Comparison of ENCODE assay signal across 8 mouse cellular contexts in genomic region chr10:127058161-127058560, GRCm38 (mm10). TPM values are rescaled to one million over a fixed set of nuclear protein-coding genes. Genes with fewer than 3 reads are reported as not detected.
DNase-seq lines count a peak whose midpoint lies in the region; ATAC-seq and TF ChIP-seq lines count a peak whose summit lies in the region.

No protein-coding gene starts in this region.

- H3K27ac ChIP-seq in cerebellum, adult 2 months (ENCODE audit: insufficient read depth, low read length) = no peak overlapping the region
- no peak overlapping the region; the same call in 1 of the 2 replicates for H3K27ac ChIP-seq in forebrain, embryonic 16.5 days (ENCODE audit: low read length)
- no peak overlapping the region for H3K27ac ChIP-seq in hindbrain, embryonic 14.5 days
- H3K27ac ChIP-seq in midbrain, embryonic 10.5 days (replicated peaks) = peak overlapping the region; percentile 97; the same call in 1 of the 2 replicates
- no peak overlapping the region for H3K27ac ChIP-seq in small intestine, adult 2 months (ENCODE audit: insufficient read depth, low read depth, low read length)

- DNase-seq in adrenal gland, adult (ENCODE audit: inconsistent age in 2 of 2, low spot score in 1 of 2) = peak; percentile 82 to 92
- DNase-seq in adrenal gland, adult 8-10 months = no peak
- DNase-seq in cerebellum, adult 2 months = peak; percentile 74 to 83
- DNase-seq in hindbrain, embryonic 14.5 days (ENCODE audit: low spot score) = peak; percentile 82
- peak; percentile 86 for DNase-seq in left cerebral cortex, postnatal 4 days
- peak; percentile 89 for DNase-seq in midbrain, embryonic 10.5 days (ENCODE audit: low spot score)

- no peaks in the 10 kb centered on the region for H3K9me3 ChIP-seq in forebrain, embryonic 16.5 days (ENCODE audit: control insufficient read depth, low read length)
- no peaks in the 10 kb centered on the region for H3K9me3 ChIP-seq in hindbrain, embryonic 14.5 days (ENCODE audit: control insufficient read depth, low read length)
- no peaks in the 10 kb centered on the region for H3K9me3 ChIP-seq in midbrain, embryonic 10.5 days (replicated peaks)

- no peaks in the 10 kb centered on the region; the same call in 1 of the 2 replicates for H3K4me1 ChIP-seq in cerebellum, adult 2 months (ENCODE audit: control insufficient read depth, insufficient read depth, low read length)
- H3K4me1 ChIP-seq in forebrain, embryonic 16.5 days (replicated peaks; ENCODE audit: control insufficient read depth, insufficient read depth, low read length) = peaks cover 37% of the 10 kb centered on the region
- H3K4me1 ChIP-seq in hindbrain, embryonic 14.5 days (replicated peaks; ENCODE audit: control insufficient read depth, insufficient read depth, low read length) = peaks cover 26% of the 10 kb centered on the region
- H3K4me1 ChIP-seq in midbrain, embryonic 10.5 days = peaks cover 55% of the 10 kb centered on the region
- peaks cover 7% of the 10 kb centered on the region for H3K4me1 ChIP-seq in small intestine, adult 2 months (ENCODE audit: control insufficient read depth, insufficient read depth, insufficient read length, low read length)

- peaks cover 14% of the 10 kb centered on the region for H3K36me3 ChIP-seq in forebrain, embryonic 16.5 days (ENCODE audit: control insufficient read depth, insufficient read depth)
- H3K36me3 ChIP-seq in hindbrain, embryonic 14.5 days (replicated peaks; ENCODE audit: control insufficient read depth, insufficient read depth) = peaks cover 49% of the 10 kb centered on the region
- peaks cover 45% of the 10 kb centered on the region for H3K36me3 ChIP-seq in midbrain, embryonic 10.5 days
- peaks cover 6% of the 10 kb centered on the region; the same call in 1 of the 2 replicates for H3K36me3 ChIP-seq in small intestine, adult 2 months (ENCODE audit: control insufficient read depth, insufficient read depth, low read length)

- H3K9ac ChIP-seq in forebrain, embryonic 16.5 days (replicated peaks; ENCODE audit: low read depth, low read length) = peak overlapping the region; percentile 96
- peak overlapping the region; percentile 96 for H3K9ac ChIP-seq in hindbrain, embryonic 14.5 days

- TF ChIP-seq POLR2A in cerebellum, adult 2 months (IDR thresholded peaks at IDR 0.05; ENCODE audit: borderline replicate concordance, insufficient read depth, low read length) = no peak
- peak; percentile 29; the same call in 1 of the 2 replicates for TF ChIP-seq POLR2A in small intestine, adult 2 months (IDR thresholded peaks at IDR 0.05; ENCODE audit: low read depth, low read length)

- H3K4me2 ChIP-seq in forebrain, embryonic 16.5 days (ENCODE audit: low read length) = peak overlapping the region; percentile 83
- peak overlapping the region; percentile 60 for H3K4me2 ChIP-seq in hindbrain, embryonic 14.5 days (replicated peaks)

- peak overlapping the region; percentile 61 for H3K4me3 ChIP-seq in cerebellum, adult 2 months (replicated peaks; ENCODE audit: insufficient read depth, low read depth, low read length)
- peak overlapping the region; percentile 89 for H3K4me3 ChIP-seq in forebrain, embryonic 16.5 days (replicated peaks; ENCODE audit: low read length)
- peak overlapping the region; percentile 90 for H3K4me3 ChIP-seq in hindbrain, embryonic 14.5 days (replicated peaks; ENCODE audit: low read length)
- H3K4me3 ChIP-seq in midbrain, embryonic 10.5 days = peak overlapping the region; percentile 99
- no peak overlapping the region for H3K4me3 ChIP-seq in small intestine, adult 2 months (ENCODE audit: low read depth, low read length)

- ATAC-seq in forebrain, embryonic 16.5 days = peak; percentile 29; the same call in 1 of the 2 replicates
- ATAC-seq in hindbrain, embryonic 14.5 days (ENCODE audit: low FRiP score) = peak; percentile 13; the same call in 1 of the 2 replicates

- WGBS in cerebellum, adult 2 months = under 1% methylated on average over 9 of the region's 9 CpGs
- 0% methylated on average over 9 of the region's 9 CpGs for WGBS in forebrain, embryonic 16.5 days
- 1% methylated on average over 9 of the region's 9 CpGs for WGBS in hindbrain, embryonic 14.5 days
- WGBS in midbrain, embryonic 10.5 days = under 1% methylated on average over 9 of the region's 9 CpGs
- WGBS in small intestine, adult 2 months = 2% methylated on average over 9 of the region's 9 CpGs

- H3K27me3 ChIP-seq in cerebellum, adult 2 months (ENCODE audit: control insufficient read depth, insufficient read depth, low read length) = no peaks in the 10 kb centered on the region
- no peaks in the 10 kb centered on the region for H3K27me3 ChIP-seq in forebrain, embryonic 16.5 days (replicated peaks; ENCODE audit: control insufficient read depth, insufficient read depth, low read length)
- H3K27me3 ChIP-seq in hindbrain, embryonic 14.5 days (ENCODE audit: control insufficient read depth, insufficient read depth, low read length) = no peaks in the 10 kb centered on the region
- peaks cover 36% of the 10 kb centered on the region for H3K27me3 ChIP-seq in midbrain, embryonic 10.5 days (ENCODE audit: low read depth, poor library complexity, severe bottlenecking)
- peaks cover 9% of the 10 kb centered on the region for H3K27me3 ChIP-seq in small intestine, adult 2 months (ENCODE audit: control insufficient read depth, insufficient read depth, low read length)

- peak; percentile 93 for TF ChIP-seq CTCF in cerebellum, adult 2 months (IDR thresholded peaks at IDR 0.05; ENCODE audit: borderline replicate concordance, insufficient read depth, low read depth, low read length)
- peak; percentile 95 for TF ChIP-seq CTCF in small intestine, adult 2 months (IDR thresholded peaks at IDR 0.05; ENCODE audit: extremely low read depth, insufficient read length, insufficient replicate concordance, low read depth, low read length)

- intact Hi-C loops in left cerebral cortex, postnatal 4 days (cut with DNase I) = no loop called here

RNA-seq across cellular contexts. Expression of gene March9, which starts 1.8 kb away (rescaled TPM):
- total RNA-seq in adrenal gland, adult 8-10 months (2022) = 10 to 100 TPM in 2 of 4 experiments, 1 to 10 TPM in 2; 8.9 to 11.3 (median 10.3) TPM
- polyA plus RNA-seq in cerebellum, adult 2 months (2012; rRNA removed) = 11.8 TPM in 2 replicates
- polyA plus RNA-seq in forebrain, embryonic 16.5 days (2015; fragmentation: Nextera tagmentation; extraction: Ambion mirVana) = 5.3 and 6.6 TPM in 2 replicates
- 12.0 and 12.9 TPM in 2 replicates for polyA plus RNA-seq in hindbrain, embryonic 14.5 days (2014; fragmentation: Nextera tagmentation; extraction: Ambion mirVana)
- total RNA-seq in left cerebral cortex, postnatal 4 days (2021) = 10 to 100 TPM; 75.1 to 76.5 TPM
- polyA plus RNA-seq in midbrain, embryonic 10.5 days (2016; fragmentation: Nextera tagmentation; extraction: Ambion mirVana) = 1.3 and 1.7 TPM in 2 replicates
- 1.9 and 6.9 TPM in 2 replicates for polyA plus RNA-seq in small intestine, adult 2 months (2012; rRNA removed)

RNA-seq across cellular contexts. Expression of gene Cdk4, which starts 5.2 kb away (rescaled TPM):
- total RNA-seq in adrenal gland, adult 8-10 months (2022) = 100 to 1,000 TPM; 197 to 246 (median 230) TPM
- 141 and 143 TPM in 2 replicates for polyA plus RNA-seq in cerebellum, adult 2 months (2012; rRNA removed)
- 1,494 and 1,664 TPM in 2 replicates for polyA plus RNA-seq in forebrain, embryonic 16.5 days (2015; fragmentation: Nextera tagmentation; extraction: Ambion mirVana)
- 764 and 784 TPM in 2 replicates for polyA plus RNA-seq in hindbrain, embryonic 14.5 days (2014; fragmentation: Nextera tagmentation; extraction: Ambion mirVana)
- total RNA-seq in left cerebral cortex, postnatal 4 days (2021) = 100 to 1,000 TPM; 211 to 221 TPM
- polyA plus RNA-seq in midbrain, embryonic 10.5 days (2016; fragmentation: Nextera tagmentation; extraction: Ambion mirVana) = 2,811 and 2,916 TPM in 2 replicates
- polyA plus RNA-seq in small intestine, adult 2 months (2012; rRNA removed) = 57.6 and 108 TPM in 2 replicates

RNA-seq across cellular contexts. Expression of gene Cyp27b1, which starts 10.1 kb away (rescaled TPM):
- under 1 TPM; 0.41 to 0.83 (median 0.53) TPM for total RNA-seq in adrenal gland, adult 8-10 months (2022)
- polyA plus RNA-seq in cerebellum, adult 2 months (2012; rRNA removed) = 0.19 and 0.29 TPM in 2 replicates
- 0.20 and 0.26 TPM in 2 replicates for polyA plus RNA-seq in forebrain, embryonic 16.5 days (2015; fragmentation: Nextera tagmentation; extraction: Ambion mirVana)
- polyA plus RNA-seq in hindbrain, embryonic 14.5 days (2014; fragmentation: Nextera tagmentation; extraction: Ambion mirVana) = 0.08 TPM in 1 of 2 replicates, not detected in the other
- under 1 TPM; 0.70 to 0.84 TPM for total RNA-seq in left cerebral cortex, postnatal 4 days (2021)
- polyA plus RNA-seq in midbrain, embryonic 10.5 days (2016; fragmentation: Nextera tagmentation; extraction: Ambion mirVana) = 0.07 and 0.22 TPM in 2 replicates
- 0.22 and 0.29 TPM in 2 replicates for polyA plus RNA-seq in small intestine, adult 2 months (2012; rRNA removed)

RNA-seq across cellular contexts. Expression of gene Tspan31, which starts 11.9 kb away (rescaled TPM):
- 100 to 1,000 TPM; 120 to 138 (median 128) TPM for total RNA-seq in adrenal gland, adult 8-10 months (2022)
- 81.6 and 84.6 TPM in 2 replicates for polyA plus RNA-seq in cerebellum, adult 2 months (2012; rRNA removed)
- 119 and 120 TPM in 2 replicates for polyA plus RNA-seq in forebrain, embryonic 16.5 days (2015; fragmentation: Nextera tagmentation; extraction: Ambion mirVana)
- 54.4 and 83.3 TPM in 2 replicates for polyA plus RNA-seq in hindbrain, embryonic 14.5 days (2014; fragmentation: Nextera tagmentation; extraction: Ambion mirVana)
- 10 to 100 TPM; 49.9 to 54.4 TPM for total RNA-seq in left cerebral cortex, postnatal 4 days (2021)
- polyA plus RNA-seq in midbrain, embryonic 10.5 days (2016; fragmentation: Nextera tagmentation; extraction: Ambion mirVana) = 197 and 208 TPM in 2 replicates
- polyA plus RNA-seq in small intestine, adult 2 months (2012; rRNA removed) = 36.1 and 48.9 TPM in 2 replicates

RNA-seq across cellular contexts. Expression of gene Eef1akmt3, which starts 16.8 kb away (rescaled TPM):
- under 1 TPM; 0.12 to 0.66 (median 0.37) TPM for total RNA-seq in adrenal gland, adult 8-10 months (2022)
- 0.13 TPM in 2 replicates for polyA plus RNA-seq in cerebellum, adult 2 months (2012; rRNA removed)
- 0.11 and 0.18 TPM in 2 replicates for polyA plus RNA-seq in forebrain, embryonic 16.5 days (2015; fragmentation: Nextera tagmentation; extraction: Ambion mirVana)
- polyA plus RNA-seq in hindbrain, embryonic 14.5 days (2014; fragmentation: Nextera tagmentation; extraction: Ambion mirVana) = 0.13 and 0.25 TPM in 2 replicates
- under 1 TPM; 0.18 to 0.42 TPM for total RNA-seq in left cerebral cortex, postnatal 4 days (2021)
- polyA plus RNA-seq in midbrain, embryonic 10.5 days (2016; fragmentation: Nextera tagmentation; extraction: Ambion mirVana) = 0.19 and 0.26 TPM in 2 replicates
- polyA plus RNA-seq in small intestine, adult 2 months (2012; rRNA removed) = 1.2 TPM in 2 replicates
